26 mouse cellular contexts compared by ENCODE assay signal in genomic region chr7:144784176-144784575, GRCm38 (mm10). TPM values are rescaled to one million over a fixed set of nuclear protein-coding genes. Genes with fewer than 3 reads are reported as not detected.
DNase-seq lines count a peak whose midpoint lies in the region; ATAC-seq and TF ChIP-seq lines count a peak whose summit lies in the region.
"Had no signal": no experiment of that assay in that cellular context is flagged by ENCODE, and none has a peak within 500 bp of the region (broad histone marks: within the 10 kb centered on the region; RNA-seq: fewer than 3 reads in every experiment).

No protein-coding gene starts in this region.

- intact Hi-C loops in heart, adult 2 months (cut with DNase I): loop anchor here (5.0 kb wide), 1 partner anchor 108 kb away; no protein-coding TSS in a partner anchor

- no peak overlapping the region for H3K4me2 ChIP-seq in heart, embryonic 11.5 days
- H3K4me2 ChIP-seq in liver, embryonic 16.5 days (ENCODE audit: low read depth, low read length): peak overlapping the region; percentile 42
- H3K4me2 ChIP-seq: hindbrain, embryonic 15.5 days; intestine, embryonic 15.5 days; midbrain, embryonic 11.5 days had no signal

- no peak for DNase-seq in heart, adult 2 months
- DNase-seq in c-Kit-positive CD71-positive TER-119-positive erythroid progenitor cells, embryonic 14.5 days (ENCODE audit: low spot score): peak; percentile 30
- DNase-seq in liver: peak; percentile 77
- no peak for DNase-seq in neural tube, embryonic 10.5 days (ENCODE audit: extremely low spot score, low spot score)
- DNase-seq in right cerebral cortex, postnatal 14 days: no peak
- DNase-seq: cerebellum, adult 18-20 months; gastrocnemius, adult 2 months; heart, postnatal 36 days; kidney, adult 8-10 months; kidney, postnatal 14 days; left cerebral cortex, postnatal 4 days; lung, adult 18-20 months; lung, postnatal 10 days; right cerebral cortex, postnatal 25 days; spleen, adult 18-20 months had no signal

- peaks cover 27% of the 10 kb centered on the region for H3K4me1 ChIP-seq in heart, embryonic 11.5 days (ENCODE audit: control insufficient read depth, insufficient read depth, low read length)
- no peaks in the 10 kb centered on the region for H3K4me1 ChIP-seq in heart, adult 2 months (ENCODE audit: control insufficient read depth, insufficient read depth, low read length)
- H3K4me1 ChIP-seq in liver, embryonic 16.5 days (ENCODE audit: control insufficient read depth, low read depth, low read length): peaks cover 84% of the 10 kb centered on the region
- H3K4me1 ChIP-seq: hindbrain, embryonic 15.5 days had no signal

- peak overlapping the region; percentile 24; the same call in 1 of the 2 replicates for H3K27ac ChIP-seq in heart, embryonic 11.5 days (ENCODE audit: low read depth, low read length)
- H3K27ac ChIP-seq in heart, adult 2 months: no peak overlapping the region
- peak overlapping the region; percentile 99 for H3K27ac ChIP-seq in liver, embryonic 16.5 days (ENCODE audit: low read length)
- H3K27ac ChIP-seq: gastrocnemius, adult 2 months; hindbrain, embryonic 15.5 days; intestine, embryonic 15.5 days had no signal

- no peaks in the 10 kb centered on the region for H3K9me3 ChIP-seq in heart, embryonic 11.5 days (replicated peaks; ENCODE audit: control insufficient read depth, low read length)
- no peaks in the 10 kb centered on the region for H3K9me3 ChIP-seq in liver, embryonic 16.5 days (replicated peaks; ENCODE audit: control insufficient read depth, low read length)
- H3K9me3 ChIP-seq: hindbrain, embryonic 15.5 days; intestine, embryonic 15.5 days had no signal

- H3K36me3 ChIP-seq in heart, embryonic 11.5 days (ENCODE audit: control insufficient read depth, insufficient read depth, low read length): no peaks in the 10 kb centered on the region
- H3K36me3 ChIP-seq in heart, adult 2 months (ENCODE audit: control insufficient read depth, insufficient read depth, low read length): no peaks in the 10 kb centered on the region
- no peaks in the 10 kb centered on the region for H3K36me3 ChIP-seq in liver, embryonic 16.5 days (ENCODE audit: control insufficient read depth, insufficient read depth)
- H3K36me3 ChIP-seq: hindbrain, embryonic 15.5 days; intestine, embryonic 15.5 days had no signal

- TF ChIP-seq POLR2A in heart, adult 2 months (IDR thresholded peaks at IDR 0.05; ENCODE audit: insufficient read depth, low read depth, low read length): no peak

- no peak overlapping the region for H3K9ac ChIP-seq in heart, embryonic 11.5 days (ENCODE audit: low read depth, low read length)
- H3K9ac ChIP-seq in heart, adult 2 months (ENCODE audit: low read depth, low read length): no peak overlapping the region
- peak overlapping the region; percentile 38 for H3K9ac ChIP-seq in liver, embryonic 16.5 days (ENCODE audit: low read depth, low read length)
- H3K9ac ChIP-seq: hindbrain, embryonic 15.5 days; intestine, embryonic 15.5 days had no signal

- H3K79me2 ChIP-seq in heart, adult 2 months (replicated peaks; ENCODE audit: control insufficient read depth, insufficient read depth, low read length): no peaks in the 10 kb centered on the region

- no peak for TF ChIP-seq CTCF in heart, adult 2 months (IDR thresholded peaks at IDR 0.05)

- 48% methylated on average over 4 of the region's 4 CpGs for WGBS in heart, embryonic 11.5 days (ENCODE audit: insufficient replicate concordance)
- WGBS in heart, adult 2 months: 60% methylated on average over 4 of the region's 4 CpGs
- 25% methylated on average over 4 of the region's 4 CpGs for WGBS in liver, embryonic 16.5 days (ENCODE audit: insufficient replicate concordance)

- peaks cover 41% of the 10 kb centered on the region for H3K27me3 ChIP-seq in heart, embryonic 11.5 days (ENCODE audit: control insufficient read depth, insufficient read depth, low read length)
- no peaks in the 10 kb centered on the region for H3K27me3 ChIP-seq in heart, adult 2 months (ENCODE audit: control insufficient read depth, insufficient read depth, low read length)
- H3K27me3 ChIP-seq in liver, embryonic 16.5 days (ENCODE audit: control insufficient read depth, insufficient read depth, low read depth, low read length): no peaks in the 10 kb centered on the region
- H3K27me3 ChIP-seq: hindbrain, embryonic 15.5 days; intestine, embryonic 15.5 days had no signal

- no peak for TF ChIP-seq EP300 in heart, adult 2 months (IDR thresholded peaks at IDR 0.05; ENCODE audit: insufficient read depth, low read depth, low read length)

- H3K4me3 ChIP-seq in heart, embryonic 11.5 days (ENCODE audit: low read depth, low read length): no peak overlapping the region
- H3K4me3 ChIP-seq in heart, adult 2 months: no peak overlapping the region
- H3K4me3 ChIP-seq in liver, embryonic 16.5 days (ENCODE audit: low read depth, low read length): no peak overlapping the region
- H3K4me3 ChIP-seq: gastrocnemius, adult 2 months; hindbrain, embryonic 15.5 days; intestine, embryonic 15.5 days had no signal

- ATAC-seq in heart, embryonic 11.5 days (replicated peaks; ENCODE audit: insufficient number of reproducible peaks, low FRiP score, low TSS enrichment): no peak
- no peak for ATAC-seq in liver, embryonic 16.5 days (ENCODE audit: low read depth)
- ATAC-seq: forebrain, embryonic 14.5 days; intestine, embryonic 15.5 days; Patski had no signal

RNA-seq across cellular contexts. Expression of gene Ano1, which starts 32.4 kb away (rescaled TPM):
- polyA plus RNA-seq in heart, embryonic 11.5 days (2014; fragmentation: Nextera tagmentation; extraction: Ambion mirVana): 14.3 TPM in 2 replicates
- total RNA-seq in heart, adult 2 months (2021): 10 to 100 TPM; 11.1 to 11.7 TPM
- polyA plus RNA-seq in heart, adult 2 months (2012; rRNA removed): 11.7 and 12.5 TPM in 2 replicates
- 1.3 TPM in 2 replicates for polyA plus RNA-seq in liver, embryonic 16.5 days (2015; fragmentation: Nextera tagmentation; extraction: Ambion mirVana)
- total RNA-seq: neutrophil, adult 5-6 weeks had no signal

RNA-seq across cellular contexts. Expression of gene Fgf3, which starts 53.7 kb away (rescaled TPM):
- polyA plus RNA-seq in heart, embryonic 11.5 days (2014; fragmentation: Nextera tagmentation; extraction: Ambion mirVana): 0.19 TPM in 1 of 2 replicates, not detected in the other
- not detected for total RNA-seq in heart, adult 2 months (2021)
- polyA plus RNA-seq in heart, adult 2 months (2012; rRNA removed): not detected in 2 replicates
- 0.05 and 0.11 TPM in 2 replicates for polyA plus RNA-seq in liver, embryonic 16.5 days (2015; fragmentation: Nextera tagmentation; extraction: Ambion mirVana)
- total RNA-seq: gastrocnemius, adult 2 months; gastrocnemius, postnatal 4 days; heart, postnatal 36 days; layer of hippocampus, adult 18-20 months had no signal
- polyA plus RNA-seq: heart, embryonic 14.5 days; intestine, embryonic 15.5 days; Patski had no signal

Comparison
In these comparisons a context has a peak if more than half of its experiments do, and no peak if none do; other contexts are left out.
1. DNase-seq: peak in c-Kit-positive CD71-positive TER-119-positive erythroid progenitor cells, embryonic 14.5 days (single experiment) and liver (single experiment); none in heart, adult 2 months (0 of 2), neural tube, embryonic 10.5 days (single experiment) and right cerebral cortex, postnatal 14 days (single experiment).